Mouse (Mus musculus) B cell, adult 62 days (primary cell): Measurements from ENCODE around the gene Dennd5a. TPM values are rescaled to one million over a fixed set of nuclear protein-coding genes. Genes with fewer than 3 reads are reported as not detected.

Source experiments
- total RNA-seq: library from RNA; stranded (reverse); gene quantifications from 4 replicates; pipeline ENCODE4 v1.2.4, GENCODE M21; 2023

Gene Dennd5a
- total RNA-seq = 90.5 to 128 TPM (median 110 TPM) in 4 replicates

DNA sequence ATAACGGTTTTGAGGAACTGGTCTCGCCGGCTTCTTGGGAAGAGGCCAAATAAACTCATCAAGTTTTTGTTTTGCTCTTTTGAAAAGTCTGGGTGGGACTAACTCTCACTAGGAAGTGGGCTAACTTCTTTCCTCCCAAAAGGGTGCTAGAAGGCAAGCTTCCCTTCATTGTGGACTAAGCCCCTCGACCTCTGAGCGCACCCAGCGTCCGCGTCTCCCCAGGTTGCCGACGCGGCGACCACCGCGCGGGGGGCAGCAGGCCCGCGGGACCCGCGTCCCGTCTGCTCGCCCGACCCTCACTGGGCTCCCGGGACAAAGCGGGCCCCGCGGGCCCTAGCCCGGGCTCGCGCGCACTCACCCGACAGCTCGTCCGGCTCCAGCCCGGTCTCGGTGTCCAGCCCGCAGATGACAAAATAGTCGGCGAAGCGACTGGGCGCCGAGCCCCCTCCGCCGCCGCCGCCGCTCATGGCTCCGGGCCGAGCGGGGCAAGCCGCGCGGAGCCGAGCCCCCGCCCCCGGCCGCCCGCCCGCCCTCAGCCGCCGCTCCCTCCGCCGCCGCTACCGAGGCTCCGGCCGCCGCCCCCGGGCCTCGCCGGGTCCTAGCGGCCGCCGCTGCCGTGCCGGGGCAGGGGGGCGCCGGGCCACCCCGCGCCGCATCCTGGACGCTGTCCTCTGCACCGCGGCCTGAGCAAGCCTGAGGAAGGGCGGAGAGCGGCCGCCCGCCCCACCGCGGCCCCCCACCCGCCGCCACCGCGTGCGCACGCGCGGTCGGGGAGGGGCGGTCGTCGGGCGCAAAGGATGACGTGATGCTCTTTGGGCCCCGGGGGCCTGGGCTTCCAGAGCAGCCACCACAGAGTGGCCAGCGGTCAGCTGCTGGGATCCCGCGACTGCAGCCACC lies at the start of gene Dennd5a:
TSS of gene Dennd5a (minus strand) at position 755 of the 897 bp plus-strand sequence.

DNA sequence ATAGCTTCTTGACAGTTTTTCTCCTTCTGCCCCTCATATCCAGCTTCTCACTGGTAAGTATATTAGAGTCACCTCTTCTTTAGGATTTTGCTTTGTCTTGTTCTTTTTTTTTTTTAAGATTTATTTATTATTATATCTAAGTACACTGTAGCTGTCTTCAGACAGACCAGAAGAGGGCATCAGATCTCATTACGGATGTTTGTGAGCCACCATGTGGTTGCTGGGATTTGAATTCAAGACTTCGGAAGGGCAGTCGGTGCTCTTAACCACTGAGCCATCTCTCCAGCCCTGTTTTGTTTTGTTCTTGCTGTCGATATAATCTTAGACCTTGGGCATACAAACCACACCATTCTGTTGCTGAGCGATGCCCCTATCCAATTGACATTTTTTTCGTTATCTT lies 26.5 kb upstream of the Dennd5a start, which contains the start of gene Tmem41b:
TSS of gene Tmem41b (minus strand) at position 155 of the 400 bp plus-strand sequence.

DNA sequence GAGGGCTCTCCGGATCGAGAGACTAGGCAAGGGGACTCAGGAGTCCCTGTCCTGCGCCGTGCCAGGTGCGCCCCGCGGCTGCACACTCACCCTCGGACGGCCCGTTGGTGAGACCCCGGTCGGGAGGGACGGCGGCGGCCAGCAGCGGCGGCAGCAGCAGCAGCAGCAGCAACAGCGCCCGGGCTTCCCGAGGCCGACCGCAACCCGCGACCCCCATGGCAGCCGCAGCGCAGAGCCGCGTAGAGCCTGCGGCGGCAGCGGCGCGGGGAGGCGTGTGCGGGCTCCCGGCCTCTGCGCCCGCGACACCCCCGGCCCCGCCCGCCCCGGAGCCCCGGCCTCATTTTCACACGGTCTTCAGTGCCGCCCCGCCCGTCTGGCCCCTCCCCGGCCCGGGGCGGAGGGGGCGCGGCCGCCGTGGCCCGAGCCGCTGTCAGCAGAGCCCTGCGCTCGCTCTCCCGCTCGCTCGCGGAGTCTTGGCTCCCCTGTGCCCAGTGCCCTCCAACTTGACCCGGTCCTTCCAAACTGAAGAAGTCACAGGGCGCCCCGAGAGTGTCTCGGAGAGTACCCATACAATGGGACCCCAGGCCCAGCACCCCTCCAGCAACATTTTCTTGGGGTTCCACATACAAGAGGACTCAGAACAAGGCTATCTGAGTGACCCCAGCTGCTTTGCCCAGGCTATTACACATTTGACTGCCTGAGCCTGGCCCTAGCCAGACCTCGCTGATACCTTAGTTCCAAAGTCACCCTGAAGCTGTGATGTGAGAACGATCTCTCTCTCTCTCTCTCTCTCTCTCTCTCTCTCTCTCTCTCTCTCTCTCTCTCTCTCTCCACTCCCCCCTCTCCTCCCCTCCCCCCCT lies 94.7 kb downstream of the Dennd5a start, which contains the start of gene Scube2:
TSS of gene Scube2 (minus strand) at position 310 of the 860 bp plus-strand sequence.

Other genes starting within 250 kb of the Dennd5a start
- not detected in 4 replicates for gene BC051019, start 236.6 kb downstream of the Dennd5a start, total RNA-seq
- not detected in 4 replicates for gene Ascl3, start 228.7 kb downstream of the Dennd5a start, total RNA-seq
- gene Tmem9b, start 207.6 kb downstream of the Dennd5a start, total RNA-seq = 23.7 to 29.7 TPM (median 27.4 TPM) in 4 replicates
- gene Nrip3, start 178.4 kb downstream of the Dennd5a start, total RNA-seq = 0.19 TPM in 1 of 4 replicates, not detected in the others
- not detected in 4 replicates for gene Scube2, start 94.8 kb downstream of the Dennd5a start, total RNA-seq
- 58.3 to 60.8 TPM (median 59.0 TPM) in 4 replicates for gene Tmem41b, start 26.5 kb upstream of the Dennd5a start, total RNA-seq
- gene Ipo7, start 57.8 kb upstream of the Dennd5a start, total RNA-seq = 70.2 to 79.3 TPM (median 75.1 TPM) in 4 replicates
- 28.3 to 33.2 TPM (median 31.2 TPM) in 4 replicates for gene Zfp143, start 100.7 kb upstream of the Dennd5a start, total RNA-seq
- gene Wee1, start 161.6 kb upstream of the Dennd5a start, total RNA-seq = 3.9 to 5.2 TPM (median 4.8 TPM) in 4 replicates